Mouse (Mus musculus) forebrain, postnatal 0 days (tissue): ENCODE results near the gene Gpatch1. TPM values are rescaled to one million over a fixed set of nuclear protein-coding genes. Genes with fewer than 3 reads are reported as not detected.
A peak's percentile ranks its signal among the peaks of the same experiment; 100 is the strongest.

Experiments used
- ATAC-seq: fragments of 200-750 bp; cut with Nextera tagmentation; 2 replicates; pipeline ENCODE4 v1.8.0; 2017; ENCODE audit warnings: mild to moderate bottlenecking, moderate library complexity
- DNase-seq: peaks from one replicate; pipeline ENCODE4 v3.0.0-alpha.2; 2015
- H3K27ac ChIP-seq: fragments of 300-500 bp; sonication (generic); 2 replicates; pipeline ENCODE4 v1.5.1; 2014; ENCODE audit warnings: low read depth, mild to moderate bottlenecking, antibody characterized with exemption, low read length, moderate library complexity, mixed read lengths
- H3K27me3 ChIP-seq: fragments of 300-500 bp; sonication (generic); 2 replicates; pipeline ENCODE4 v1.6.1; 2014; ENCODE audit warnings: mild to moderate bottlenecking, low read length, mixed read lengths; ENCODE audit not compliant: insufficient read depth
- H3K36me3 ChIP-seq: fragments of 300-500 bp; sonication (generic); 2 replicates; pipeline ENCODE4 v1.6.1; 2014; ENCODE audit warnings: mild to moderate bottlenecking, moderate library complexity; ENCODE audit not compliant: insufficient read depth
- H3K4me1 ChIP-seq: fragments of 300-500 bp; sonication (generic); 2 replicates; pipeline ENCODE4 v1.6.1; 2014; ENCODE audit warnings: antibody characterized with exemption; ENCODE audit not compliant: insufficient read depth
- H3K4me2 ChIP-seq: fragments of 300-500 bp; sonication (generic); 2 replicates; pipeline ENCODE4 v1.6.1; 2014; ENCODE audit warnings: low read depth, mild to moderate bottlenecking, moderate library complexity
- H3K4me3 ChIP-seq: fragments of 300-500 bp; sonication (generic); 2 replicates; pipeline ENCODE4 v1.5.1; 2014; ENCODE audit warnings: low read depth, low read length, mixed read lengths
- H3K9ac ChIP-seq: fragments of 300-500 bp; sonication (generic); 2 replicates; pipeline ENCODE4 v1.6.1; 2014; ENCODE audit warnings: mild to moderate bottlenecking
- H3K9me3 ChIP-seq: fragments of 300-500 bp; sonication (generic); 2 replicates; pipeline ENCODE4 v1.6.1; 2016; ENCODE audit warnings: low read length
- CTCF ChIP-seq: sonication (generic); IDR thresholded peaks from 2 replicates; pipeline ENCODE4 v1.5.1; 2016; ENCODE audit warnings: antibody characterized with exemption, control low read depth, low read depth
- WGBS: fragments of 180-500 bp; shearing (Covaris S2); extraction: QIAGEN DNeasy Blood & Tissue Kit; methylation state at CpG from one replicate; pipeline ENCODE4 v1.1.7; 2014; 5-methylcytosine and 5-hydroxymethylcytosine counted together
- polyA plus RNA-seq: library from polyadenylated mRNA; unstranded; fragments of >200 nt; fragmentation: Nextera tagmentation; extraction: Ambion mirVana; gene quantifications from 2 replicates; pipeline ENCODE4 v1.2.1, GENCODE M21; 2015
- total RNA-seq: library from RNA; depleted of rRNA; stranded (reverse); fragments of >200 nt; gene quantifications from 2 replicates; pipeline ENCODE4 v1.2.3, GENCODE M21; 2014

Gene Gpatch1
- total and polyA plus RNA-seq, 2 experiments from 2014 or later = 14.6 to 21.9 TPM

DNA sequence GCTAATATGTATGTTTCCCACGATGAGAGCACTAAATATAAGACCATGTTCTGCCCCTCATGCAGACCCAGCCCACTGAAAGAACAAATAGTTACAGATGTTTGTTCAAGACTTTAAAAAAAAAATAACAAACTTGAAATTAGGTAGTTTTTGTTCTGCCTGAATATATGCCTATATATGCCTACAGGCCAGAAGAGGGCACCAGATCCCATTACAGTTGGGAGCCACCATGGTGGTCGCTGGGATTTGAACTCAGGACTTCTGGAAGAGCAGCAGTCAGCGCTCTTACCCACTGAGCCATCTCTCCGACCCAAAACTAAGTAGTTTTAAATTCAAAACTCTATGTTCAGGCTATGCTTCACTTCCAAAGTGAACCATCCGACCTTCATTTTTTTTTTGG lies 20.4 kb downstream of the Gpatch1 start:
- Histone ChIP-seq H3K4me1 (no peaks in the 10 kb centered on the region), H3K27ac (no peak overlapping the region), H3K4me2 (no peak overlapping the region), H3K4me3 (no peak overlapping the region), H3K27me3 (no peaks in the 10 kb centered on the region), H3K9me3 (no peaks in the 10 kb centered on the region), H3K36me3 (peaks cover 79% of the 10 kb centered on the region), H3K9ac (no peak overlapping the region)
- no peak for DNase-seq
- ATAC-seq = no peak
- WGBS = 93% methylated on average over 5 of the region's 5 CpGs
- TF ChIP-seq CTCF = no peak

DNA sequence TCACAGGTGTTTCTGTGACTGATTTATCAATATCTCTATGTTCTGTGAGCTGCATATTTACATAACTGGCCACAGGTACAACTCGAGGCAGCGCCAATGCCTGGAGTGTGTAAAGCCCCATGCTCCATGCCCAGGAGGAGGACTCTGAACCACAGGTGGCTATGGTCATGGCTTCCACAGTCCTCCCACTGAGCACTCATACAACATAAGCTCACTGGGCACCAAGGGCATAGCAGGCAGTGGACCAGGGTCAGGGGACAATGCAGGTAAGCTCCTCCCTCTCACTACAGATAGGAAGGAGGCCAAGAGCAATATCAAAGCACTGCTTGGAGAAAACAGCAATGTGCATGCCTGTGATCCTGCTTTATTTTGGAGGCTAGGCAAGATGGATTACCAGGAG lies 22.6 kb downstream of the Gpatch1 start:
- Histone ChIP-seq H3K27ac (no peak overlapping the region), H3K4me1 (no peaks in the 10 kb centered on the region), H3K9ac (no peak overlapping the region), H3K9me3 (no peaks in the 10 kb centered on the region), H3K36me3 (peaks cover 83% of the 10 kb centered on the region), H3K4me2 (no peak overlapping the region), H3K27me3 (no peaks in the 10 kb centered on the region), H3K4me3 (no peak overlapping the region)
- 90% methylated on average over 2 of the region's 2 CpGs for WGBS
- TF ChIP-seq CTCF = no peak
- DNase-seq (no peak), ATAC-seq (no peak)

- Histone ChIP-seq H3K36me3 (peaks cover 89% of the 10 kb centered on the region), H3K4me2 (no peak overlapping the region), H3K27me3 (no peaks in the 10 kb centered on the region), H3K9ac (no peak overlapping the region), H3K27ac (no peak overlapping the region), H3K4me1 (no peaks in the 10 kb centered on the region), H3K9me3 (no peaks in the 10 kb centered on the region), H3K4me3 (no peak overlapping the region)
- no peak for ATAC-seq
- DNase-seq = no peak
- 89% methylated on average over 13 of the region's 13 CpGs for WGBS
- peak; percentile 26; the same call in 1 of the 2 replicates for TF ChIP-seq CTCF
Measured at GRCm38 (mm10) chr7:35293464-35293863, 24.8 kb downstream of the Gpatch1 start.

DNA sequence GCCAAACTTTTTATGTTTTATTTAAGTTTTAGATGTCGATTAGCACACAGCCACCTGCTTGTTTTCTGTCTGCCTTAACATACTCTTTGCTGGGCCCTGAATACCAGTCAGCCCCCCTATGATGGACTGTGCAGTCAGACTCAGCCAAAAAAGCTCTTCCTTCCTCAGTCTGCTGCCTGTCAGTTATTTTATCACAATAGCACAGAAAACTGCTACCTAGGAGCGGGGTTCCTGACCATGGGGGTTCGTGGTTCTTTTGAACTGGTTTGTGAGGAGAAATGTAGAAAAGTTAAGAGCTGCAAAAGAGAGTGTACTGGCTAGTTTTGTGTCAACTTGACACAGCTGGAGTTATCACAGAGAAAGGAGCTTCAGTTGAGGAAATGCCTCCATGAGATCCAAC lies 39.3 kb downstream of the Gpatch1 start:
- DNase-seq (no peak), ATAC-seq (no peak)
- Histone ChIP-seq H3K27me3 (no peaks in the 10 kb centered on the region), H3K36me3 (peaks cover 75% of the 10 kb centered on the region), H3K9ac (no peak overlapping the region), H3K9me3 (peaks cover 19% of the 10 kb centered on the region), H3K4me1 (no peaks in the 10 kb centered on the region), H3K4me3 (no peak overlapping the region), H3K4me2 (no peak overlapping the region), H3K27ac (no peak overlapping the region)
- WGBS = 83% methylated on average over 3 of the region's 3 CpGs
- no peak for TF ChIP-seq CTCF

DNA sequence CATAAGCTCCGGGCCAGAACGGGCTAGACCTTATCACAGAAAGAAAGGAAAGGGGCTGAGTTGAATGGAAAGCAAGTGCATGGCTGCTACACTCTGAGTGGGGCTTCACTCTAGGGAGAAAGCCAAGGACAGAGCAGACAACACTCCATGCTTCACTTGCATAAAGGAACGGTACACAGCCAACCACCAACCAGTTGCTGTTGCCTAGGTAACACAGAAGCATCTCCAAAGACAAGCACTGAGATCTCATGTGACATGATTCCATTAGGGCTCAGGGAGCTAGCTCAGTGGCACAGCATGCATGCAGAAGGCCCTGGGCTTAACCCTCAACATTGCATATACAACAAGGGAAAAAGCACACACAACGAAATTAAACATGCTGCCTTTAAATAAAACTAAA lies 40.8 kb downstream of the Gpatch1 start:
- no peaks in the 10 kb centered on the region for H3K4me1 ChIP-seq
- DNase-seq (peak; percentile 30), ATAC-seq (peak; percentile 94)
- peaks cover 19% of the 10 kb centered on the region for H3K9me3 ChIP-seq
- H3K9ac ChIP-seq = no peak overlapping the region
- no peaks in the 10 kb centered on the region for H3K27me3 ChIP-seq
- H3K4me2 ChIP-seq = no peak overlapping the region
- peak overlapping the region; percentile 35; the same call in 1 of the 2 replicates for H3K27ac ChIP-seq
- no peak for TF ChIP-seq CTCF
- H3K36me3 ChIP-seq = peaks cover 61% of the 10 kb centered on the region
- no peak overlapping the region for H3K4me3 ChIP-seq
- 20% methylated on average over 4 of the region's 4 CpGs for WGBS

DNA sequence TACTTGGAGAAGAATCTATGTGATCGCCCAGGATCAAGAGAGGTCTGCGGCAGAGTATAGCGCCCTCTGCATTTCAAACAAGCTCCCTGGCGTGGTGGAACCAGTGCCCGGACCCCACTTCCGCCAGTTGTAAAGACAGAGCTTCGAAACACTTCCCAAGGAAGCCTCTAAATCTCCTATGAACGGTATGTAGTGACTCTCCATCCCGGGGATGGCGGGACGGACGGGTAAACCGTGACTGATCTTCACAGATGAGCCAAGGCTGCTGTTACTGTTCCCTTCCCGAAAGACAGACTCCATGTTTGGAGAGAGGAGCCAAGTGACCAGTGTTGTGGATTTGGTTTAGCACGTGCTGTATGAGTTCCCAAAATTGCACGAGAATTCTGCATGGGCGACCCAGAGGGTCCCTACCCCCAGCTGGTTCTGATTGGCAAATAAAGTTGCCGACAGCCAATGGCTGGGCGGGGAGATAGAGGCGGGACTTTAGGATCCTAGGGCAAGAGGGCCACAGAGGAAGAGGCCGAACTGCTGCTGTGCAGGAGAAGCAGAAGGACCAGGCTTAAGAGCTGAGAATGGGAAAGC lies 48.7 kb downstream of the Gpatch1 start:
- peak; percentile 66 for ATAC-seq

DNA sequence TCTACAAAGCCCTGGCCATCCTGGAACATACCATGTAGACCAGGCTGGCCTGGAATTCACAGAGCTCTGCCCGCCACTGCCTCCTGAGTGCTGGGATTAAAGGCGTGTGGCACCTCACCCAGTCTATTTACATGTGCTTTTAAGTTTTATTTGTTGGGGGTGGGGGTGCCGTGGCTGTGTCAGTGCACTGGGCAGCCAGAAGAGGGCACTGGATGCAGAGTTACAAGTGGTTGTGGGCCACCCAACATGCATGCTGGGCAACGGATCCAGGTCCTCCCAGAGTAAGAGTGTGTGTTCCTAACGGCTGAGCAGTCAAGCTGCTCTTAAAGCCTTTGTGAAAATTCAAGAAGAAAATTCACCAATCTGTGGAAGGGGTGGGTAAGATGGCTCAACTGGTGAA lies 50.4 kb downstream of the Gpatch1 start:
- 52% methylated on average over 5 of the region's 5 CpGs for WGBS
- H3K27me3 ChIP-seq = no peaks in the 10 kb centered on the region
- ATAC-seq (no peak), DNase-seq (no peak)
- H3K27ac ChIP-seq = no peak overlapping the region
- H3K9ac ChIP-seq = no peak overlapping the region
- no peaks in the 10 kb centered on the region for H3K36me3 ChIP-seq
- no peaks in the 10 kb centered on the region; the same call in 1 of the 2 replicates for H3K4me1 ChIP-seq
- H3K4me3 ChIP-seq = no peak overlapping the region
- H3K9me3 ChIP-seq = no peaks in the 10 kb centered on the region
- TF ChIP-seq CTCF = no peak
- no peak overlapping the region for H3K4me2 ChIP-seq

More for the DNA sequence above, 48.7 kb downstream of the Gpatch1 start:
- TF ChIP-seq CTCF = peak; percentile 34
- peak overlapping the region; percentile 20 for H3K4me3 ChIP-seq
- H3K27ac ChIP-seq = no peak overlapping the region
- no peaks in the 10 kb centered on the region for H3K36me3 ChIP-seq
- peaks cover 5% of the 10 kb centered on the region; the same call in 1 of the 2 replicates for H3K9me3 ChIP-seq
- WGBS = 12% methylated on average over 21 of the region's 21 CpGs
- H3K9ac ChIP-seq = no peak overlapping the region; the same call in 1 of the 2 replicates
- H3K27me3 ChIP-seq = no peaks in the 10 kb centered on the region
- peak; percentile 22 for DNase-seq
- peak overlapping the region; percentile 49 for H3K4me2 ChIP-seq
- no peaks in the 10 kb centered on the region; the same call in 1 of the 2 replicates for H3K4me1 ChIP-seq
